Mouse (Mus musculus) forebrain, embryonic 16.5 days (tissue): ENCODE measurements around the gene Megf8. TPM values are rescaled to one million over a fixed set of nuclear protein-coding genes. Genes with fewer than 3 reads are reported as not detected.

ENCODE experiments used
- ATAC-seq: fragments of 200-750 bp; cut with Nextera tagmentation; 2 replicates; pipeline ENCODE4 v1.8.0; 2017; ENCODE audit warnings: mild to moderate bottlenecking, moderate library complexity
- H3K27ac ChIP-seq: fragments of 300-500 bp; sonication (generic); 2 replicates; pipeline ENCODE4 v1.5.1; 2014; ENCODE audit warnings: low read length, control low read depth
- H3K27me3 ChIP-seq: fragments of 300-500 bp; sonication (generic); replicated peaks from 2 replicates; pipeline ENCODE4 v1.6.1; 2014; ENCODE audit warnings: low read length; ENCODE audit not compliant: control insufficient read depth, insufficient read depth
- H3K36me3 ChIP-seq: fragments of 300-500 bp; sonication (generic); 2 replicates; pipeline ENCODE4 v1.6.1; 2014; ENCODE audit not compliant: control insufficient read depth, insufficient read depth
- H3K4me1 ChIP-seq: fragments of 300-500 bp; sonication (generic); replicated peaks from 2 replicates; pipeline ENCODE4 v1.6.1; 2014; ENCODE audit warnings: low read length; ENCODE audit not compliant: control insufficient read depth, insufficient read depth
- H3K4me2 ChIP-seq: fragments of 300-500 bp; sonication (generic); 2 replicates; pipeline ENCODE4 v1.6.1; 2014; ENCODE audit warnings: mild to moderate bottlenecking, low read length, control low read depth
- H3K4me3 ChIP-seq: fragments of 300-500 bp; sonication (generic); replicated peaks from 2 replicates; pipeline ENCODE4 v1.5.1; 2014; ENCODE audit warnings: mild to moderate bottlenecking, low read length, control low read depth
- H3K9ac ChIP-seq: fragments of 300-500 bp; sonication (generic); replicated peaks from 2 replicates; pipeline ENCODE4 v1.6.1; 2014; ENCODE audit warnings: low read depth, low read length, control low read depth
- H3K9me3 ChIP-seq: fragments of 300-500 bp; sonication (generic); 2 replicates; pipeline ENCODE4 v1.6.1; 2016; ENCODE audit warnings: low read length; ENCODE audit not compliant: control insufficient read depth
- WGBS: fragments of 180-500 bp; shearing (Covaris S2); extraction: QIAGEN DNeasy Blood & Tissue Kit; methylation state at CpG from one replicate; pipeline ENCODE4 v1.1.7; 2014; 5-methylcytosine and 5-hydroxymethylcytosine counted together
- polyA plus RNA-seq: library from polyadenylated mRNA; unstranded; fragments of >200 nt; fragmentation: Nextera tagmentation; extraction: Ambion mirVana; gene quantifications from 2 replicates; pipeline ENCODE4 v1.2.1, GENCODE M21; 2015

Gene Megf8
- polyA plus RNA-seq, 1 experiment from 2014 or later = 25.0 TPM

DNA sequence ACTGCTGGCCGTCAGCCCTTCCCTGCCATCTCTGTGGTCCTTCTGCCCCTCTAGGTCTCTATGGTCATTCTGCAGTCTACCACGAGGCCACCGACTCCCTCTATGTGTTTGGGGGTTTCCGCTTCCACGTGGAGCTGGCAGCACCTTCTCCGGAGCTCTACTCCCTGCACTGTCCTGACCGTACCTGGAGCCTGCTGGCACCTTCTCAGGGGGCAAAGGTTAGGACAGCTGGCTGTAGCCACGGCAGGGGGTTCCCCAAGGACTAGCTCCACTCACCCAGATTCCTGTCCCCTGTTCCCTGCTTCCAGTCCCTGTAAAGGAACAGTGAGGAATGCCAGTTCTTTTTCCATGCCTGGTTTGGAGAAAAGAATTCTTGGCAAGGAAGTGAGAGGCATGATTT is 31.9 kb downstream of the Megf8 start:
- no peak overlapping the region for H3K4me2 ChIP-seq
- H3K36me3 ChIP-seq = peaks cover 28% of the 10 kb centered on the region
- no peak overlapping the region for H3K4me3 ChIP-seq
- no peaks in the 10 kb centered on the region for H3K27me3 ChIP-seq
- no peak overlapping the region for H3K27ac ChIP-seq
- ATAC-seq = no peak
- WGBS = 89% methylated on average over 8 of the region's 8 CpGs
- no peaks in the 10 kb centered on the region for H3K4me1 ChIP-seq
- H3K9me3 ChIP-seq = 0 out of 2 replicates have a peak, but pooled peaks cover 5% of the 10 kb centered on the region
- no peak overlapping the region for H3K9ac ChIP-seq

DNA sequence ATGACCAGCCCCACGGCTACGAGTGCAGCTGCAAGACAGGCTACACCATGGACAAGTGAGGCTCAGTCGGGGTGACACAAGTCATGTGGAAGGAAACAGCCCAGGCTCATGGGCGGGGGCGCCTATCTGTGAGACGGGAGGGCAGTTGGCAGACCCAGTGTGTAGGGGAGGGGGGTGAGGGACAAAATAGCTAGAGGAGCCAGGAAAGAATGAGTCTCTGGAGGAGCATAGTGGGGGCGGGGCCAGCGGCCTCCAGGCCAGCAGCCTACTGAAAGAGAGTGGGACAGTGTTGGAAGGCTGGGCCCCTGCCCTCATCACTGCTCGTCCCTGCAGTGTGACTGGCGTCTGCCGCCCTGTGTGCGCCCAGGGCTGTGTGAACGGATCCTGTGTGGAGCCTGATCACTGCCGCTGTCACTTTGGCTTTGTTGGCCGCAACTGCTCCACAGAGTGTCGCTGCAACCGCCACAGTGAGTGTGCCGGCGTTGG is 41.8 kb downstream of the Megf8 start:
- WGBS = 61% methylated on average over 19 of the region's 19 CpGs
- ATAC-seq = peak; percentile 73

DNA sequence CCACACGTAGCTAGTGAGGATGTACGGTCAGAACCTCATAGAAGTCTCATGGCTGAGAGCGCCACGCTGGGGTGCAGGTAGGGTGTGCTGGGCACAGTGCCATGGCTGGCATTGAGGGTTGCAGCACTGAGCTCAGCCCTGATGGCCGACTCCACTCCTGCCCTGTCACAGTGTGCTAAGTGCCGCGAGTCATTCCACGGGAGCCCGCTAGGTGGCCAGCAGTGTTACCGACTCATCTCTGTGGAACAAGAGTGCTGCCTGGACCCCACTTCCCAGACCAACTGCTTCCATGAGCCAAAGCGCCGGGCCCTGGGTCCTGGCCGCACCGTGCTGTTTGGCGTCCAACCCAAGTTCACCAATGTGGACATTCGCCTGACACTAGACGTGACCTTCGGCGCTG is 46.2 kb downstream of the Megf8 start:
- no peak for ATAC-seq
- peaks cover 23% of the 10 kb centered on the region for H3K36me3 ChIP-seq
- WGBS = 88% methylated on average over 19 of the region's 19 CpGs

More for the DNA sequence above, 41.8 kb downstream of the Megf8 start:
- Histone ChIP-seq H3K9ac (no peak overlapping the region), H3K9me3 (no peaks in the 10 kb centered on the region), H3K36me3 (peaks cover 25% of the 10 kb centered on the region), H3K27ac (no peak overlapping the region), H3K4me2 (no peak overlapping the region), H3K4me1 (no peaks in the 10 kb centered on the region), H3K27me3 (no peaks in the 10 kb centered on the region), H3K4me3 (no peak overlapping the region)

DNA sequence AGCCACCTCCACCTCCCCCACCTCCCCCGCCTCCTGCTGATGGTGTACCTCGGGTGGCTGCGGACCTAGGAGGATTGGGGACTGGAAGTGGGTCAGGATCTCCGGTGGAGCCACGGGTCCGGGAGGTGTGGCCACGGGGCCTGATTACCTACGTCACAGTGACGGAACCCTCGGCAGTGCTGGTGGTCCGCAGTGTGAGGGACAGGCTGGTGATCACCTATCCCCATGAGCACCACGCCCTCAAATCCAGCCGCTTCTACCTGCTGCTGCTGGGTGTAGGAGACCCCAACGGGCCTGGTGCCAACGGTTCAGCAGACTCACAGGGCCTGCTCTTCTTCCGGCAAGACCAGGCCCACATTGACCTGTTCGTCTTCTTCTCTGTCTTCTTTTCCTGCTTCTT is 46.7 kb downstream of the Megf8 start:
- peaks cover 15% of the 10 kb centered on the region for H3K27me3 ChIP-seq
- no peaks in the 10 kb centered on the region for H3K9me3 ChIP-seq
- no peak overlapping the region for H3K4me3 ChIP-seq
- H3K36me3 ChIP-seq = peaks cover 21% of the 10 kb centered on the region
- 95% methylated on average over 17 of the region's 17 CpGs for WGBS
- H3K4me1 ChIP-seq = peaks cover 7% of the 10 kb centered on the region
- H3K27ac ChIP-seq = no peak overlapping the region
- ATAC-seq = no peak
- no peak overlapping the region for H3K9ac ChIP-seq
- H3K4me2 ChIP-seq = no peak overlapping the region

More for the DNA sequence above, 46.2 kb downstream of the Megf8 start:
- Histone ChIP-seq H3K4me2 (no peak overlapping the region), H3K9ac (no peak overlapping the region), H3K27me3 (peaks cover 11% of the 10 kb centered on the region; the same call in 1 of the 2 replicates), H3K4me1 (peaks cover 7% of the 10 kb centered on the region), H3K4me3 (no peak overlapping the region), H3K27ac (no peak overlapping the region), H3K9me3 (no peaks in the 10 kb centered on the region)

DNA sequence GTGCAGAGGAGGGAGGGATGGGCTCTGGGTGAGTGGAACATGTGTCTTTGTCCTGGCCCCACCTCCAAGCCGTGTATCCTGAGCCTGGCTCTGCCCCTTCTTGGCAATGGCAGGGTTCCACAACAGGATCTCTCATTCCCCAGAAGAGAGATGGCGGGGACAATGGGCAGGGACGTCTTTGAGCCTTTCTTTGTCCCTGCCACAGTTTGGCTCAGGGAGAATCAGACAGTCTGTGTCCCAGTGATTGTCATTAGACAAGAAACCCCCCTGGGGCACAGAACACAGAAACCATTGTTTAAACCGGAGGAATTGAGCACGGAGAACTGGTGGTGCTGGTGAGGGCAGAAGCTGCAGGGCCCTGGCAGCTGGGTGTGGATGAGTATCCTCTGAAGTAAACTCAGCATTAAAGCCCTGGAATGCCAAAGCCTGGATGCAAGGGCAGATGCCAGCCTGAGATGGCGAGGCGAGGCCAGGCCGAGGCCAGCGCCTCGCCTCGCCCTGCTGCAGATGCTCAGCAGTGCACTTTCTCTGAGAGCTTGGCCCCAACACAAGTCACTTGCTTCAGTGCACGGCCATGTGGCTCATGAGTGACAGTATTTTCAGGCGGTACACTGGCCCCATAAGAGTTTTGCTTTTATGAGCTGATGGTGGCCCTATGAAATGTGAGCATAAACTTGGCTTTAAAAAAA is 49.1 kb downstream of the Megf8 start:
- Histone ChIP-seq H3K4me1 (peaks cover 9% of the 10 kb centered on the region), H3K27ac (no peak overlapping the region), H3K4me3 (no peak overlapping the region), H3K4me2 (no peak overlapping the region), H3K9ac (peak overlapping the region; percentile 27), H3K9me3 (no peaks in the 10 kb centered on the region), H3K27me3 (peaks cover 19% of the 10 kb centered on the region), H3K36me3 (peaks cover 8% of the 10 kb centered on the region)
- WGBS = 7% methylated on average over 13 of the region's 13 CpGs
- peak; percentile 37 for ATAC-seq

DNA sequence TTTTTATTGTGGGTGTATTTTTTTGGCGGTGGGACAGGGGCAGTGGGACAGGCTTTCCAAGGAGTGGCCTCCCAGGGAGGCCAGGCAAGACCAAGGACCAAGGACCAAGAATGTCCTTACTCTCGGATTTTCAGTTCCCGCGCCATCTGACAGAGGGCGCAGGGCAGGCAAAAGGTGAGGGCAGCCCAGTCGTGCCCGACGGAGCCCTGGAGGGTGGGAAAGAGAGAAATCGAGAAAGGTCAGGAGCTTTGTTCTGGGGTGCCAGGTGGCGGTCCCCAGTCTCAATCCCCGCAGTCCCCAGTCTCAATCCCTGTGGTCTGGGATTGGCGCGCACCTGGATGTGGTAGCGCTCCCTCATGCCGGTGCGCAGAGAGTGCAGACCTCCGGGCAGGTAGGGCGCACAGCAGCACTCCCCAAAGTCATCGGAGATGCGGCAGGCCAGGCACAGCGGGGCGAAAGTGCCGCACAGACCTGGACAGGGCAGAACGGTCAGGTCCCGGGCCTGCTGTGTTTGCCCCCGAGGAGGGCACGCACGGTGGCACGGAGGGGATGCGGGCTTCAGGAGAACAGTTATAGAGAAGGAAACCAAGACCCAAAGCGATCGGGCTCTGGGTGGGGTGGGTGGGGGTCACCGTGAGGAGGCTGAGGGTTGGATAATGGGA is 50.8 kb downstream of the Megf8 start:
- H3K9me3 ChIP-seq = no peaks in the 10 kb centered on the region
- no peak overlapping the region for H3K27ac ChIP-seq
- H3K4me2 ChIP-seq = no peak overlapping the region
- H3K27me3 ChIP-seq = peaks cover 19% of the 10 kb centered on the region
- peaks cover 7% of the 10 kb centered on the region; the same call in 1 of the 2 replicates for H3K36me3 ChIP-seq
- 2% methylated on average over 33 of the region's 33 CpGs for WGBS
- no peak overlapping the region for H3K4me3 ChIP-seq
- H3K4me1 ChIP-seq = peaks cover 9% of the 10 kb centered on the region
- H3K9ac ChIP-seq = no peak overlapping the region
- no peak for ATAC-seq

DNA sequence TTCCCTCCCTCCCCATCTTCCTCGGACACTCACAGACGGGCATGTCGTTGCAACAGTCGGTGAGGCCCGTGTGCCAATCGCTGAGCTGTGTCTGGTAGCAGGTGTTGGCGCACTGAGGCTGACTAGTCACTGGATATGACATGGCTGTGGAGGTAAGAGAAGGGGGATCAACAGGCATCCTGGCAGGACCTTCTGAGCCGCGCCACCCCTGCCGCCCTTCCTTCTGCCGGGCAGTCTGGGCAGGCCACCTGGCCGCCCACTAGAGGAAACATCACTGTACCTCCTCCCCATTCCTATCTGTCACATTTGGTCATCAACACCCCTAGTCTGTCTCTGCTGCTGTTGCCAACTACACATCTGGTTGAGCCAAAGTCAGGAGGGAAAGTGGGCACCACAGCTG is 51.4 kb downstream of the Megf8 start:
- WGBS = 17% methylated on average over 12 of the region's 12 CpGs
- no peak overlapping the region for H3K4me3 ChIP-seq
- ATAC-seq = no peak

DNA sequence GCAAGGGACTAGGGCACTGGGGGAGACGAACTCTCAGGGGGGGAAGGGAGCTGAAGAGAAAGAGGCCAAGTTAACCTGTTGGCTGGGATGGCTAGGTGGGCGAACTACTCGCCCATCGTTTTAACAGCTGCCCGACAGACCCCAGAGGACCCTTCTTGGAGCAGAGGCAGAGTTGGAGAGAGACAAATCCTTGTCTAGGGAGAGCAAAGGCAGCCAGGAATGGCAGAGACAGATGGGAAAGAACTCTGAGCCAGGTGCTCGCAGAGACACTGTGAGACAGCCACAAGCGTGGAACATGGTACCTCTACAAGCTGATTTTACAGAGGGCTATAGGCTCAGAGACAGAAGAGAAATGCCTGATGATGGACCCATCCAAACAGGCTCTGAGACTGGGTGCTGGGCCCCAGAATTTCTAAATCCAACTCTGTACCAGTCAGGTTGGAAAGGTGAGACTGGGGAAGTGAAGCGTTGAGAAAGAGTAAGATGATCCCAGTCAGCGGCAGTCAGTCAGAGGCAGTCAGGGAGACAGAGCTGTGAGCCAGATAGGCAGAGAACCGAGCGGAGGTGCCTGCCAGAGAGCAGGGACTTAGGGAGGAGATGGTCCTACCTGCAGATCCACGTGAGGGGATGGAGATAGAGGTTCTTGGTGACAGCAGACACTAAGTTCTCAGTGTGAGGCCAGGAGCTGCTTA is 52.2 kb downstream of the Megf8 start, which contains the start of gene Cnfn:
Gene Cnfn (minus strand): TSS at position 667 of the 692 bp plus-strand sequence.
- Histone ChIP-seq H3K4me3 (no peak within 1 kb of the TSS), H3K27me3 (peaks cover 19% of the 10 kb centered on the region), H3K36me3 (no peaks in the 10 kb centered on the region), H3K9me3 (no peaks in the 10 kb centered on the region), H3K27ac (no peak within 1 kb of the TSS), H3K9ac (no peak within 1 kb of the TSS), H3K4me1 (peaks cover 9% of the 10 kb centered on the region), H3K4me2 (no peak within 1 kb of the TSS)
- WGBS = 46% methylated on average over 12 of the region's 12 CpGs
- ATAC-seq = peak; percentile 21; the same call in 1 of the 2 replicates

More for the DNA sequence above, 51.4 kb downstream of the Megf8 start:
- H3K9me3 ChIP-seq = no peaks in the 10 kb centered on the region
- H3K4me1 ChIP-seq = peaks cover 9% of the 10 kb centered on the region
- peaks cover 19% of the 10 kb centered on the region for H3K27me3 ChIP-seq
- H3K27ac ChIP-seq = no peak overlapping the region
- H3K36me3 ChIP-seq = peaks cover 4% of the 10 kb centered on the region; the same call in 1 of the 2 replicates
- no peak overlapping the region for H3K4me2 ChIP-seq
- H3K9ac ChIP-seq = no peak overlapping the region

DNA sequence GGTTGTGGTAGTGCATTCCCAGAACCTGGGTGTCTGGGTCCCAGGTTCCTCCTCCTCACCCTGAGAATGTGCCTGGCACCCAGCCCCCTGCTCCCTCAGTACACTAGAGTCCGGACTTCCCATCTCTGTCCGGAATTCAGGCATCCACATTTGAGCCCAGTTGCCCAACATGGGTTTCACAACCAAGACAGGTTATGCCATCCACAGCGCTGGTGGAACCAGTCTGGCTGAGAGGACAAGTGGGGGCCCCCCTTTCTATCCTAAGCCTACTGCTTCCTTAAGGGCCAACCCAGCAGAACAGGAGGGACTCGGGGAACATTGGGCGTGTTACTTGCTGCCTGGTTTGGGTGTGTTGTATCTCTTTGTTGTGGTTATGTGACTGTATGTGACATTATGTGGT is 55.5 kb downstream of the Megf8 start:
- ATAC-seq = no peak
- H3K4me3 ChIP-seq = no peak overlapping the region
- H3K27me3 ChIP-seq = peaks cover 12% of the 10 kb centered on the region
- H3K4me1 ChIP-seq = peaks cover 7% of the 10 kb centered on the region; the same call in 1 of the 2 replicates
- H3K9me3 ChIP-seq = no peaks in the 10 kb centered on the region
- no peaks in the 10 kb centered on the region for H3K36me3 ChIP-seq
- WGBS = 97% methylated on average over 5 of the region's 5 CpGs
- no peak overlapping the region for H3K9ac ChIP-seq
- H3K4me2 ChIP-seq = no peak overlapping the region
- no peak overlapping the region for H3K27ac ChIP-seq
